Mouse (Mus musculus): Measurements from ENCODE around the gene Ghsr. TPM values are rescaled to one million over a fixed set of nuclear protein-coding genes. Genes with fewer than 3 reads are reported as not detected.

The Ghsr gene
- 0.14 and 0.29 TPM in 2 replicates for polyA plus RNA-seq (2012; rRNA removed)

DNA sequence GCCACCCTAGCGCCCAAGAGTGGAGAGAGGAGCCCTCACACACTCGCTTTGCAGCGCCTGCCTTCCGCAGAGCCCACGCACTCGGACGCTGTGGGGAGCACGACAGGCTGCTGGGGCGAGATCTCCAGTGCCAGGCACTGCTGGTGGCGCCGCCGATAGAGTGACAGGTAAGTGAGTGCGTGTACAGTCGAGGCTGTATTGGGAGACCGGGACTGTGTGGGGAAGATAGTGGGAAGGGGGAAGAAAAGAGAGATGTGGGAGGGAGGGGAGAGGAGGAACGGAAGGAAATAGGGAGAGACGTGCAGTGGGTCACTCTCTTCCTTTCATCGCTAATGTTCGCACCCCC, at the start of gene Ghsr:
TSS of gene Ghsr (plus strand) at position 76 of the 346 bp plus-strand sequence.
- under 1% methylated on average over 19 of the region's 19 CpGs for WGBS
- DNase-seq, result no peak
- TF ChIP-seq CTCF (IDR thresholded peaks at IDR 0.05; ENCODE audit: borderline replicate concordance, insufficient read depth, low read depth, low read length) (no peak), POLR2A (IDR thresholded peaks at IDR 0.05; ENCODE audit: borderline replicate concordance, insufficient read depth, low read length) (no peak)
- no peak within 1 kb of the TSS for H3K4me3 ChIP-seq (replicated peaks; ENCODE audit: insufficient read depth, low read depth, low read length)
- no peak within 1 kb of the TSS for H3K27ac ChIP-seq (ENCODE audit: insufficient read depth, low read length)
- peaks cover 3% of the 10 kb centered on the region; the same call in 1 of the 2 replicates for H3K4me1 ChIP-seq (ENCODE audit: control insufficient read depth, insufficient read depth, low read length)
- no peaks in the 10 kb centered on the region; the same call in 1 of the 2 replicates for H3K27me3 ChIP-seq (ENCODE audit: control insufficient read depth, insufficient read depth, low read length)

- Histone ChIP-seq H3K27me3 (ENCODE audit: control insufficient read depth, insufficient read depth, low read length) (no peaks in the 10 kb centered on the region), H3K27ac (ENCODE audit: insufficient read depth, low read length) (no peak overlapping the region), H3K4me1 (ENCODE audit: control insufficient read depth, insufficient read depth, low read length) (no peaks in the 10 kb centered on the region), H3K4me3 (replicated peaks; ENCODE audit: insufficient read depth, low read depth, low read length) (no peak overlapping the region)
- no peak for DNase-seq
- WGBS, result 78% methylated on average over 9 of the region's 9 CpGs
- TF ChIP-seq POLR2A (IDR thresholded peaks at IDR 0.05; ENCODE audit: borderline replicate concordance, insufficient read depth, low read length) (no peak), CTCF (IDR thresholded peaks at IDR 0.05; ENCODE audit: borderline replicate concordance, insufficient read depth, low read depth, low read length) (no peak)
These were observed 48.6 kb upstream of the Ghsr start for GRCm38 (mm10) chr3:27322591-27322990.

DNA sequence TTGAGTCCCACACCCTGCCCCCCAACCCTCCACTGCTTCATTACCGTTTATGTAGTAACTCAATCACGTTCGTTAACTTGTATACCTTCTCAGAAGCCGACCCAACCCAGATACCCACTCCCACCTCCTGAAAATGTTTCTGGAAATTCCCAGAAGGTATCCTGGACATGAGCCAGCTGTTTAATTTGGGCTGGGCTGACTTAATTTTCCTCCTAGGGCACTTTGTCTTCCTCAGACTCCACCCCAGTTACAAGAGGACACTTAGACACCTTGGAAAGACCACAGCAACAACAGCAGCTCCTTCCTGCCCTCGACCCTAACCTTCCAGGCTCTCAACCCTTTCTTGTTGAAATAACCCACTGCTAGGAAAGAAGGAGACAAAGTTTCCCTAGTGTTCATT, 47.6 kb upstream of the Ghsr start:
- no peak for TF ChIP-seq POLR2A (IDR thresholded peaks at IDR 0.05; ENCODE audit: borderline replicate concordance, insufficient read depth, low read length)
- no peak for TF ChIP-seq CTCF (IDR thresholded peaks at IDR 0.05; ENCODE audit: borderline replicate concordance, insufficient read depth, low read depth, low read length)
- no peak overlapping the region for H3K27ac ChIP-seq (ENCODE audit: insufficient read depth, low read length)
- H3K4me1 ChIP-seq (ENCODE audit: control insufficient read depth, insufficient read depth, low read length), result no peaks in the 10 kb centered on the region
- H3K4me3 ChIP-seq (replicated peaks; ENCODE audit: insufficient read depth, low read depth, low read length), result no peak overlapping the region
- H3K27me3 ChIP-seq (ENCODE audit: control insufficient read depth, insufficient read depth, low read length), result no peaks in the 10 kb centered on the region
- DNase-seq, result no peak
- WGBS, result 72% methylated on average over 5 of the region's 5 CpGs

DNA sequence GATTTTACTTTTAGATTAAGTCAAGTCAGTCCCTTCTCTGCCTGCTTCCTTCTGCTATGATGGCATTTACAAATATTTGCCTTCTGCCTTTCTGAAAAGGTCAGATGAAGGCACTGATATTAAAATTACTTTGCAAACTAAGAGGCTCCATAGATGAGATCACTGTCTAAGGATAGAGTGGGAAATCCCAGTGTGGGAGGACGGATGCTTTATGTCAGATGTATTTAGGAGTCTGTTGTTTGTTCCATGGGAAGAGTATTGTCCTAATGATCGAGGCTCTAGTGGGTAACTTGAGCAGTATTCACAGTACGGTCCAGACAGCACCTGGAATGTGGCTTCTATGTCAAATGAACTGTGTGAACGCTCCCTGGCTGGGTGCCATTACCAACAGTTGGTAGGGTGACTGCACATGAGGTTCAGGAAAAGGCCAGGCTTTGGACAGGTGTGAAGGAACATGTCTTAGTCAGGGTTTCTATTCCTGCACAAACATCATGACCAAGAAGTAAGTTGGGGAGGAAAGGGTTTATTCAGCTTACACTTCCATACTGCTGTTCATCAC, 44.4 kb upstream of the Ghsr start:
- TF ChIP-seq POLR2A (IDR thresholded peaks at IDR 0.05; ENCODE audit: borderline replicate concordance, insufficient read depth, low read length) (no peak), CTCF (IDR thresholded peaks at IDR 0.05; ENCODE audit: borderline replicate concordance, insufficient read depth, low read depth, low read length) (no peak)

GRCm38 (mm10) chr3:27330706-27331105, 40.4 kb upstream of the Ghsr start:
- no peak overlapping the region for H3K27ac ChIP-seq (ENCODE audit: insufficient read depth, low read length)
- no peak overlapping the region for H3K4me3 ChIP-seq (replicated peaks; ENCODE audit: insufficient read depth, low read depth, low read length)
- WGBS, result 87% methylated on average over 5 of the region's 5 CpGs
- no peak for DNase-seq
- no peaks in the 10 kb centered on the region for H3K27me3 ChIP-seq (ENCODE audit: control insufficient read depth, insufficient read depth, low read length)
- TF ChIP-seq POLR2A (IDR thresholded peaks at IDR 0.05; ENCODE audit: borderline replicate concordance, insufficient read depth, low read length), result no peak
- TF ChIP-seq CTCF (IDR thresholded peaks at IDR 0.05; ENCODE audit: borderline replicate concordance, insufficient read depth, low read depth, low read length), result no peak
- no peaks in the 10 kb centered on the region for H3K4me1 ChIP-seq (ENCODE audit: control insufficient read depth, insufficient read depth, low read length)

More for the DNA sequence above, 44.4 kb upstream of the Ghsr start:
- Histone ChIP-seq H3K4me3 (replicated peaks; ENCODE audit: insufficient read depth, low read depth, low read length) (no peak overlapping the region), H3K27me3 (ENCODE audit: control insufficient read depth, insufficient read depth, low read length) (no peaks in the 10 kb centered on the region), H3K4me1 (ENCODE audit: control insufficient read depth, insufficient read depth, low read length) (no peaks in the 10 kb centered on the region), H3K27ac (ENCODE audit: insufficient read depth, low read length) (no peak overlapping the region)
- no peak for DNase-seq
- 29% methylated on average over 4 of the region's 4 CpGs for WGBS

- 34% methylated on average over 6 of the region's 6 CpGs for WGBS
- Histone ChIP-seq H3K4me1 (ENCODE audit: control insufficient read depth, insufficient read depth, low read length) (no peaks in the 10 kb centered on the region), H3K27ac (ENCODE audit: insufficient read depth, low read length) (no peak overlapping the region), H3K4me3 (replicated peaks; ENCODE audit: insufficient read depth, low read depth, low read length) (no peak overlapping the region), H3K27me3 (ENCODE audit: control insufficient read depth, insufficient read depth, low read length) (no peaks in the 10 kb centered on the region)
- DNase-seq, result no peak
- no peak for TF ChIP-seq CTCF (IDR thresholded peaks at IDR 0.05; ENCODE audit: borderline replicate concordance, insufficient read depth, low read depth, low read length)
These were observed 32.7 kb upstream of the Ghsr start for GRCm38 (mm10) chr3:27338437-27338836.

DNA sequence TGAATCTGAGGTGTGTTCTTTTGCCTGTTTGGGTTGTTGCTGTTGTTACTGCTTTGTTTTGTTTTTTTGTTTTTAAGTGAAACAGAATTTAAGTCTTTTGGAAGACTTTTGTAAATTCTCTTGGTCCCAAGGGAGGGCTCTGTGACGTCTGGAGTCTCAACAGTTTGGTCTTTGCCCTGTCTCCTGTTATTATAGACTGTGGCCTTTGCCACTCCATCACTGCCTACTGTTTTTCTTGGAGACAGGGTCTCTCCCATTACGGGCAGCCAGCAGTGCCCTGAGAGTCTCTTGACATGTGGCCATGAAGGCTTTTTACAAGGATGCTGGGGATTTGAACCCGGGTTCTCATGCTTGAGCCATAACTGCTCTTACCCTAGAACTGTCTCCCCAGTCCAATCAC, 32.3 kb upstream of the Ghsr start:
- H3K27ac ChIP-seq (ENCODE audit: insufficient read depth, low read length), result no peak overlapping the region
- no peak overlapping the region for H3K4me3 ChIP-seq (replicated peaks; ENCODE audit: insufficient read depth, low read depth, low read length)
- H3K4me1 ChIP-seq (ENCODE audit: control insufficient read depth, insufficient read depth, low read length), result no peaks in the 10 kb centered on the region
- TF ChIP-seq CTCF (IDR thresholded peaks at IDR 0.05; ENCODE audit: borderline replicate concordance, insufficient read depth, low read depth, low read length) (no peak), POLR2A (IDR thresholded peaks at IDR 0.05; ENCODE audit: borderline replicate concordance, insufficient read depth, low read length) (no peak)
- 71% methylated on average over 3 of the region's 3 CpGs for WGBS
- H3K27me3 ChIP-seq (ENCODE audit: control insufficient read depth, insufficient read depth, low read length), result no peaks in the 10 kb centered on the region
- DNase-seq, result no peak

GRCm38 (mm10) chr3:27340757-27341156, 30.4 kb upstream of the Ghsr start:
- TF ChIP-seq CTCF (IDR thresholded peaks at IDR 0.05; ENCODE audit: borderline replicate concordance, insufficient read depth, low read depth, low read length), result no peak
- TF ChIP-seq POLR2A (IDR thresholded peaks at IDR 0.05; ENCODE audit: borderline replicate concordance, insufficient read depth, low read length), result no peak
- Histone ChIP-seq H3K27me3 (ENCODE audit: control insufficient read depth, insufficient read depth, low read length) (no peaks in the 10 kb centered on the region), H3K4me3 (replicated peaks; ENCODE audit: insufficient read depth, low read depth, low read length) (no peak overlapping the region), H3K4me1 (ENCODE audit: control insufficient read depth, insufficient read depth, low read length) (no peaks in the 10 kb centered on the region), H3K27ac (ENCODE audit: insufficient read depth, low read length) (no peak overlapping the region)
- DNase-seq, result no peak
- WGBS, result 89% methylated on average over 5 of the region's 5 CpGs

Data from cerebellum, adult 2 months (tissue).